Mouse (Mus musculus): Measurements from ENCODE around the gene Olfr1240.

Olfr1240 gene

DNA sequence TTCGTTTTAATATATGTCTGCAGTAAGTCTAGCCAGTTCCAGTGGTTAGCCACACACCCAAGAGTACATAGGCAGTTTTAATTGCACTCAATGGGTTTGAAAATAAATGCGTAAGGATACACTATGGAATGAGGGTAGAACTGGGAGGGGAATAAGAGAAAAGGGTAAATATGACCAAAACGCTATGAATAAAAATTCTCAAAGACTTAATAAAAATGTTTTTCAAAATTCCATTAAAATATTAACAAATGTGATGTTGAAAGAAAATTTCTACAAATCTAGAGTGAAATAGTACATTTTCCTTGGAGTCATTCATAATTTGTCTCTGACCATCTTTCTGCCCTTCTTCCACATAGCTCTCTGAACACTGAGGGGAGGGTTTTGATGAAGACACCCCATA is at the start of gene Olfr1240:
Gene Olfr1240 (minus strand): TSS at position 101 of the 400 bp plus-strand sequence.
- no peak for DNase-seq (ENCODE audit: low read depth)

DNA sequence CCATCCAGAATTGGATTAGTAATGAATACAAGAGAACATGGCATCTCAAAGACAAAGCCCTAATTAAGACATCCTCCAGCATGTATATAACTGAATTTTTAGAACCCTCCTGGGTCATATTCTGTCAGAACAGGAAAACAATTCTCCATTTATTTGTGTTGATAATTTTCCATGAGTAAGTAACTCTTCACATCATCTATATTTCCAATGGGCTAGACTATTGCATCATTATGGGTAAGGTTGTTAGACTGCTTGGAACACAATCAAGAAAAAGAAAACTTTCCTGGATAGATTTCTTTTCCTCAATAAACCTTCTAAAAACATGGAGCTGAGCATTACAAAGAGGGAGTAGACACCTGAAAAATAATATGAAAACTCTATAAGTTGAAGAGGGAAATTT is 44.2 kb upstream of the Olfr1240 start, which contains the start of gene Olfr1241:
Gene Olfr1241 (minus strand): TSS at position 101 of the 400 bp plus-strand sequence.
- DNase-seq (ENCODE audit: low read depth), result no peak

DNA sequence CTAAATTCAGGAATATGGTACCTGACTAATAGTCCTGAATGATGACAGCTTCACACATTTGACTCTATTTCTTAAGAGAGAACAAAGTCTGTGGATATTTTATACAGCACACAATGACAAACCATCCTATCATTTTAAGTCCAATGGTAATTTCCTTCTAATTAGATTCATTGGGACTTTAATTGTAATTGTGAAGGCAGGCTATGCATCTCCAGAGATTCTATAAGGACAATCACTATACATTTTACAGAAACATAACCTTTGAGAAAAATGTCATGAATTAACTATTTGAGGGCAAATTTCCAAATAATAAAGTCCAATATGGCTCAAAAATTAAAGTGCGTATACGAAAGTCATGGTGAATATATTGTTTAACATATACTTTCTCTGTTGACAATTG is 22.5 kb downstream of the Olfr1240 start, which contains the start of gene Olfr1239:
Gene Olfr1239 (minus strand): TSS at position 101 of the 400 bp plus-strand sequence.
- no peak for DNase-seq (ENCODE audit: low read depth)

DNA sequence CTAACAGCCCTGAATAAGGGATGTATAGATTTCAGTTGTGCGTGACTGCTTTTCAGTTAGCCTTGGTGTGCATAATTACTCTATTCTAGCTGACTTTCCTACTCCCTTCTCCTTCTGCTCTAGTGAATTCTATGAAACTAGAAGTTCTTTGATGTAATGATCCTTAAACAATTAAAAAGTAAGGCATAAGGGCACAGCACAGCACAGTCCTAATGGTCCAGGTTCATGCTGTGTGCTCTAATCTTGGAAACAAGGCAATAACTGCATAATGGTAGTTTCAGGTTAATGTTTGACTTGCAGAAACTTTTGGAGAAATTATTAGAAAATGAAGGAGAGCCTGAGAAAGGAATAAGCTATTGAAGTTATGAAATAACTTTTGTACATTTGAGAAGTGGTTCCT is 28.2 kb downstream of the Olfr1240 start:
- DNase-seq (ENCODE audit: low read depth), result no peak

DNA sequence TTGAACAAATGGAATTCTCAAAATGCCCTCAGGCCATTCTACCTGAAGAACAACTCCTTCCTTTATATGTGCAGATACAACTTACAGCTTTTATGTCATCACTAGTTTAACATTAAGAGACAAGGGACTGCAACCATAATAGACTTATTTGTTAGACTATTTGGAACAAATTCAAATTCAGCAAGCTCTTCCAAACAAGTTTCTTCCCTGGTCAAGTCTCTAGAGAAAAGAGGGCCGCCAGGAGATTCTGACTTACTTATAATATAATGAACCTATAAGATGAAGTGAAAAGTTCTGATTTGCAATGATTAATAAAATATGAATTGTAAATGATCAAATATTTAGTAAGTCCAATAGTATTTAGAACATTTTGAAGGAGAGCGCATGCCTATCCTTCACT is 33.2 kb downstream of the Olfr1240 start, which contains the start of gene Olfr1238:
Gene Olfr1238 (minus strand): TSS at position 101 of the 400 bp plus-strand sequence.
- DNase-seq (ENCODE audit: low read depth), result no peak

DNA sequence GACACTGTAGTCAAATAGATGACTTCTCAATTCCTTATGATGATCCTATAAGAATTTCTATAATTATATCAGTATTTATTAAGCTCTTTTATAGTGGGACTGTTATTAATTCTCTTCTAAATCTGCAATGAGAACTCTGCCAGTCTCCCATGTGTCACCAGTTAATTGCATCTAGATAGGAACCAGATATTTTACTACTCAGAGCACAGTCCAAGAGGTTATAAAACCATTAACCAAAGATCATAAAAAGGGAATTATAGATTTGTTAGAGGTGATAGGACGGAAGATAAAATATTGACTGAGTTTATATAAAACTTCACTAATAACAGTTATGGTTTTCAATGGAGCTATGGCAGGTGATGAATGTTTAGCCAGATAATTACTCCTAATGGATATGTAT is 41.9 kb downstream of the Olfr1240 start:
- no peak for DNase-seq (ENCODE audit: low read depth)

All from induced T-regulatory cell, adult 2 months (primary cell).